Mouse (Mus musculus): ENCODE results near the gene Tcf19. TPM values are rescaled to one million over a fixed set of nuclear protein-coding genes. Genes with fewer than 3 reads are reported as not detected.

Gene Tcf19
- polyA plus RNA-seq, 1 experiment, result 11.1 TPM

Other genes starting within 250 kb of the Tcf19 start
- gene H2-Q1, start 196.4 kb downstream of the Tcf19 start, polyA plus RNA-seq (2012; fragmentation: generic; extraction: Trizol), result 6.6 TPM
- 0.17 TPM for gene H2-Q2, start 174.6 kb downstream of the Tcf19 start, polyA plus RNA-seq (2012; fragmentation: generic; extraction: Trizol)
- gene H2-Q4, start 137.2 kb downstream of the Tcf19 start, polyA plus RNA-seq (2012; fragmentation: generic; extraction: Trizol), result 8.3 TPM
- gene H2-Q6, start 92.0 kb downstream of the Tcf19 start, polyA plus RNA-seq (2012; fragmentation: generic; extraction: Trizol), result not detected
- 0.06 TPM for gene H2-Q7, start 77.7 kb downstream of the Tcf19 start, polyA plus RNA-seq (2012; fragmentation: generic; extraction: Trizol)
- 0.02 TPM for gene H2-Q10, start 46.7 kb downstream of the Tcf19 start, polyA plus RNA-seq (2012; fragmentation: generic; extraction: Trizol)
- not detected for gene Pou5f1, start 10.8 kb downstream of the Tcf19 start, polyA plus RNA-seq (2012; fragmentation: generic; extraction: Trizol)
- gene Cchcr1, start 276 bp upstream of the Tcf19 start, polyA plus RNA-seq (2012; fragmentation: generic; extraction: Trizol), result 8.8 TPM
- 0.07 TPM for gene Psors1c2, start 16.4 kb upstream of the Tcf19 start, polyA plus RNA-seq (2012; fragmentation: generic; extraction: Trizol)
- gene Cdsn, start 35.3 kb upstream of the Tcf19 start, polyA plus RNA-seq (2012; fragmentation: generic; extraction: Trizol), result 55.4 TPM
- not detected for gene 2300002M23Rik, start 50.6 kb upstream of the Tcf19 start, polyA plus RNA-seq (2012; fragmentation: generic; extraction: Trizol)
- gene Sfta2, start 84.7 kb upstream of the Tcf19 start, polyA plus RNA-seq (2012; fragmentation: generic; extraction: Trizol), result not detected
- not detected for gene Gm9573, start 109.8 kb upstream of the Tcf19 start, polyA plus RNA-seq (2012; fragmentation: generic; extraction: Trizol)
- gene Mucl3, start 126.9 kb upstream of the Tcf19 start, polyA plus RNA-seq (2012; fragmentation: generic; extraction: Trizol), result 0.05 TPM
- gene Vars2, start 150.8 kb upstream of the Tcf19 start, polyA plus RNA-seq (2012; fragmentation: generic; extraction: Trizol), result 13.7 TPM
- gene Gtf2h4, start 156.9 kb upstream of the Tcf19 start, polyA plus RNA-seq (2012; fragmentation: generic; extraction: Trizol), result 27.4 TPM
- gene Ddr1, start 187.8 kb upstream of the Tcf19 start, polyA plus RNA-seq (2012; fragmentation: generic; extraction: Trizol), result 65.6 TPM

All from myocyte (in vitro differentiated cells).